Mouse (Mus musculus) bone marrow, adult 2 months (tissue): ENCODE data around the gene Sall1. TPM values are rescaled to one million over a fixed set of nuclear protein-coding genes. Genes with fewer than 3 reads are reported as not detected.

Experiments
- H3K27ac ChIP-seq: fragments of 200-500 bp; 2 replicates; pipeline ENCODE4 v1.5.1; 2012; ENCODE audit warnings: low read depth, mild to moderate bottlenecking, control low read depth, inconsistent platforms, low read length; ENCODE audit not compliant: control insufficient read depth, poor library complexity, insufficient read depth
- H3K4me1 ChIP-seq: fragments of 200-500 bp; 2 replicates; pipeline ENCODE4 v1.6.1; 2011; ENCODE audit warnings: low read length; ENCODE audit not compliant: control insufficient read depth, insufficient read depth
- H3K4me3 ChIP-seq: fragments of 200-500 bp; replicated peaks from 2 replicates; pipeline ENCODE3; 2011; ENCODE audit warnings: mild to moderate bottlenecking, low read depth, low read length, control low read depth; ENCODE audit not compliant: control insufficient read depth
- CTCF ChIP-seq: fragments of 200-500 bp; IDR thresholded peaks from 2 replicates; pipeline ENCODE4 v1.5.1; 2011; ENCODE audit warnings: low read length, control low read depth; ENCODE audit not compliant: control insufficient read depth, insufficient read depth
- POLR2A ChIP-seq: fragments of 200-500 bp; IDR thresholded peaks from 2 replicates; pipeline ENCODE4 v1.6.1; 2011; ENCODE audit warnings: low read depth, mild to moderate bottlenecking, control low read depth, low read length, borderline replicate concordance; ENCODE audit not compliant: control insufficient read depth
- WGBS: fragments of 180-500 bp; shearing (Covaris S2); methylation state at CpG from one replicate; pipeline ENCODE4 v1.1.7; 2018; 5-methylcytosine and 5-hydroxymethylcytosine counted together
- polyA plus RNA-seq: library from polyadenylated mRNA; stranded (reverse); fragments of >200 nt; gene quantifications from 2 replicates; pipeline ENCODE4 v1.2.4, GENCODE M21; 2011; ENCODE audit warnings: low replicate concordance; ENCODE audit not compliant: missing spikeins, insufficient read depth, insufficient read length

Gene Sall1
- polyA plus RNA-seq, 1 experiment: 0.95 TPM

GRCm38 (mm10) chr8:89012853-89013534 is 31.0 kb downstream of the Sall1 start:
- Histone ChIP-seq H3K4me3 (no peak overlapping the region), H3K4me1 (no peaks in the 10 kb centered on the region), H3K27ac (no peak overlapping the region)
- 78% methylated on average over 6 of the region's 6 CpGs for WGBS
- TF ChIP-seq CTCF: no peak
- no peak for TF ChIP-seq POLR2A

DNA sequence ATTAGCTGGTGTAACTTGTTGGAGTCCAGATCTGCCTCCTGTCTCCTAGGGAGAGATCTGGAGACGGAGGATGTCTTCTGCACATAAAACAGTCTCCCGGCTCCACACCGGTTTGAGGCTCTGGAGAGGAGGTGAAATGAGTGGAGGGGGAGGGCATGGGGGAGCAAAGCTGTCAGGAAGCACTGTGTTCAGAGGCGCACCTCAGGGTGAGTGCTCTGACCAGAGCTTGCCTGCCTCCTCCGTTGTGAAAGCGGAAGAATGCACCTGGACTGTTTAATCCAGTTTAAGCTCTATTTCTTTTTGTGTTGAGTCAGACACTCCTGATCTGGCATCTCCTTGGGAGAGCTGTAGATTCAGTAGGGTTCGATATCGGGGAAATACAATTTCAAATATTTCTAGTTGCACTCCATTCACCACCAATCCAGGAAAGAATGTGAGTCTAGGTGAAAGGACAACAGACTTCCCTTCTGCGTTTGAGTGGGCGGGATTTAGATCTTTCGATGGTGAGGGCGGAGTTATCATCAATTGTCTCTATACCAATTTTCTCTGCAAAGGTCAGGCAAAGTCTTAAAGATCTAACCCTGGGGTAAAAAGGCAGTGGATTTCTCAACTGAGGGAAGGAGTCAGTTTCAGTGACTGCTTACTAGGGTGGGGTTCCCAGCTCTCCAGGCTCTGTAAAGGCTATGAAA is 31.8 kb downstream of the Sall1 start:
- WGBS: 47% methylated on average over 12 of the region's 12 CpGs
- H3K27ac ChIP-seq: no peak overlapping the region
- TF ChIP-seq CTCF: no peak
- TF ChIP-seq POLR2A: no peak
- H3K4me1 ChIP-seq: no peaks in the 10 kb centered on the region
- no peak overlapping the region for H3K4me3 ChIP-seq

GRCm38 (mm10) chr8:89008784-89009183 is 35.2 kb downstream of the Sall1 start:
- TF ChIP-seq POLR2A (no peak), CTCF (no peak)

DNA sequence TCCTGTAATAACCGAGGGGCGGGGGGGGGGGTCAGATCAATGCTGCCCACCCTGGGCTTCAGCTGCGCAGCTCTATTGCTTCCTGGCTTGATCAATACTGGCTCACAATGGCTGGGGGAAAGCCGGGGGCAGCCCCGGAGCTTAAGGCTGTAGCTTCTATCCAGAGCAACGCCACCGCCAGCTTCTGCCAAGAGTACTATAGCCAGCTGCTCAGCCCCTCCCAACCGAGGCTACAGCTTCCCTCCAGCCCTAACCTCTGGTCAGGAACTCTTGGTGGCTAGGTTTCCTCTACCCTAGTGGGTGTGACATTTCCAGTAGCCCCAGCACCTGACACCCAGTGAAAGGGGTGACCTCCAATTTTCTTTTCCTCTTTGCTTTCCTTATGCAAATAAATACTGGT is 36.8 kb downstream of the Sall1 start:
- Histone ChIP-seq H3K27ac (no peak overlapping the region), H3K4me3 (no peak overlapping the region), H3K4me1 (no peaks in the 10 kb centered on the region)
- WGBS: 2% methylated on average over 8 of the region's 8 CpGs
- no peak for TF ChIP-seq POLR2A
- TF ChIP-seq CTCF: no peak

More at GRCm38 (mm10) chr8:89008784-89009183, 35.2 kb downstream of the Sall1 start:
- WGBS: 54% methylated on average over 7 of the region's 7 CpGs
- Histone ChIP-seq H3K4me3 (no peak overlapping the region), H3K4me1 (no peaks in the 10 kb centered on the region), H3K27ac (no peak overlapping the region)

- H3K27ac ChIP-seq: no peak overlapping the region
These were observed 37.5 kb downstream of the Sall1 start for GRCm38 (mm10) chr8:89006426-89006825.

DNA sequence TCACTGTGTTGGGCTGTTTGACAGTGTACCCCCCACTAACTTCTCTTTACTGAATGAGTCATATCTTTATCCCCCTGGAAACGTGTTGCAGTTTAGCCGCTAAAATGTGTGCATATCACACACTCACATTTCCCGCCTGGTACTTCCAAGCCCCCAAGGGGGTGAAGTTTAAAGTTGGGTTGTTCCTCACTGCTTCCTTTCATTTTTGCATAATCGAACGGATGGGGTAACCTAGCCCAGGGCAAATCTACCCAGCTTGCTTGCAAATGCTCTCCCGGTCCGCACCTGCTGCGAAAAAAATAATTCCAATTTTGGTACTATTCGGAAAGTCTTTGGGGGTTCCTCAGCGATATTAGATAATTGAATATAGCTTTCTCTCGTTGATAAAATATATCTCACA is 38.2 kb downstream of the Sall1 start:
- H3K4me1 ChIP-seq: no peaks in the 10 kb centered on the region
- H3K27ac ChIP-seq: no peak overlapping the region
- 37% methylated on average over 11 of the region's 11 CpGs for WGBS
- no peak overlapping the region for H3K4me3 ChIP-seq
- TF ChIP-seq POLR2A: no peak
- TF ChIP-seq CTCF: no peak

More at GRCm38 (mm10) chr8:89006426-89006825, 37.5 kb downstream of the Sall1 start:
- 0% methylated on average over 34 of the region's 34 CpGs for WGBS
- no peak overlapping the region for H3K4me3 ChIP-seq
- TF ChIP-seq POLR2A (no peak), CTCF (no peak)
- no peaks in the 10 kb centered on the region for H3K4me1 ChIP-seq

GRCm38 (mm10) chr8:89004041-89004440 is 39.9 kb downstream of the Sall1 start:
- Histone ChIP-seq H3K4me3 (no peak overlapping the region), H3K4me1 (no peaks in the 10 kb centered on the region), H3K27ac (no peak overlapping the region)
- WGBS: 53% methylated on average over 2 of the region's 2 CpGs
- no peak for TF ChIP-seq POLR2A
- TF ChIP-seq CTCF: no peak

- Histone ChIP-seq H3K27ac (no peak overlapping the region), H3K4me3 (no peak overlapping the region), H3K4me1 (no peaks in the 10 kb centered on the region)
- TF ChIP-seq CTCF: no peak
- no peak for TF ChIP-seq POLR2A
- WGBS: 68% methylated on average over 8 of the region's 8 CpGs
These were observed 40.5 kb downstream of the Sall1 start for GRCm38 (mm10) chr8:89003336-89003896.
